Mouse (Mus musculus) limb, embryonic 15.5 days (tissue): Measurements from ENCODE around the gene Ramp2. TPM values are rescaled to one million over a fixed set of nuclear protein-coding genes. Genes with fewer than 3 reads are reported as not detected.

ENCODE experiments used
- ATAC-seq: fragments of 200-750 bp; cut with Nextera tagmentation; 2 replicates; pipeline ENCODE4 v1.8.0; 2017; ENCODE audit warnings: low read depth, moderate TSS enrichment; ENCODE audit not compliant: insufficient number of reproducible peaks, low FRiP score, low TSS enrichment
- H3K27ac ChIP-seq: fragments of 300-500 bp; sonication (generic); 2 replicates; pipeline ENCODE4 v1.5.1; 2015; ENCODE audit warnings: moderate library complexity, mild to moderate bottlenecking, inconsistent platforms
- H3K27me3 ChIP-seq: fragments of 300-500 bp; sonication (generic); 2 replicates; pipeline ENCODE4 v1.6.1; 2015; ENCODE audit warnings: inconsistent platforms
- H3K36me3 ChIP-seq: fragments of 300-500 bp; sonication (generic); 2 replicates; pipeline ENCODE4 v1.6.1; 2015; ENCODE audit warnings: inconsistent platforms
- H3K4me1 ChIP-seq: fragments of 300-500 bp; sonication (generic); 2 replicates; pipeline ENCODE4 v1.6.1; 2015; ENCODE audit warnings: inconsistent platforms
- H3K4me2 ChIP-seq: fragments of 300-500 bp; sonication (generic); 2 replicates; pipeline ENCODE4 v1.6.1; 2015; ENCODE audit warnings: mild to moderate bottlenecking, inconsistent platforms
- H3K4me3 ChIP-seq: fragments of 300-500 bp; sonication (generic); 2 replicates; pipeline ENCODE4 v1.5.1; 2015; ENCODE audit warnings: mild to moderate bottlenecking, inconsistent platforms
- H3K9ac ChIP-seq: fragments of 300-500 bp; sonication (generic); 2 replicates; pipeline ENCODE4 v1.6.1; 2015; ENCODE audit warnings: inconsistent platforms
- H3K9me3 ChIP-seq: fragments of 300-500 bp; sonication (generic); 2 replicates; pipeline ENCODE4 v1.6.1; 2016; ENCODE audit warnings: inconsistent platforms
- WGBS: fragments of 180-500 bp; shearing (Covaris S2); methylation state at CpG from one replicate; pipeline ENCODE4 v1.1.7; 2015; 5-methylcytosine and 5-hydroxymethylcytosine counted together
- polyA plus RNA-seq: library from polyadenylated mRNA; unstranded; fragments of >200 nt; fragmentation: Nextera tagmentation; extraction: Ambion mirVana; gene quantifications from 2 replicates; pipeline ENCODE4 v1.2.1, GENCODE M21; 2015

Ramp2 gene
- polyA plus RNA-seq, 1 experiment from 2014 or later: 99.6 TPM

DNA sequence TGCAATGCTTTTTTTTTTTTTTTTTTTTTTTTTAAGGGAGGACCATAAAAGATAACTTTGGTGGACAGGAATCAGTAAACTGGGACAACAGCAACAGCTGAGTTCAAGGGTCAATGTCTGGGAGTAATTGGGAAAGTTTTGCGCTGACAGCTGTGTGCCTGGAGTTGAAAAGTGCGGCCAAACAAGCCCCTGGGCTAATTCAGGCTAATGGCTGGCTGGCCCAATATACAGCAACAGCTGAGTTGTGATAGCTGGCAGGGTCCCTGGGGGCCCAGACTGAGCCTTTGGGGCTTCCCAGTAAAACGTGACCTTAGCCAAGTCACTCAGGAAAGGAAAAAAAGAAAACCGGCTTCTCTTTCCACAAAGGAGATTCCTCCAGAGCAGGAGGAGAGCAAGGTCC, 757 bp upstream of the Ramp2 start:
- Histone ChIP-seq H3K4me2 (no peak overlapping the region), H3K9ac (no peak overlapping the region), H3K36me3 (no peaks in the 10 kb centered on the region), H3K4me3 (no peak overlapping the region), H3K4me1 (peaks cover 33% of the 10 kb centered on the region), H3K27me3 (peaks cover 12% of the 10 kb centered on the region), H3K9me3 (no peaks in the 10 kb centered on the region), H3K27ac (no peak overlapping the region)
- WGBS: 3% methylated on average over 4 of the region's 4 CpGs
- no peak for ATAC-seq

DNA sequence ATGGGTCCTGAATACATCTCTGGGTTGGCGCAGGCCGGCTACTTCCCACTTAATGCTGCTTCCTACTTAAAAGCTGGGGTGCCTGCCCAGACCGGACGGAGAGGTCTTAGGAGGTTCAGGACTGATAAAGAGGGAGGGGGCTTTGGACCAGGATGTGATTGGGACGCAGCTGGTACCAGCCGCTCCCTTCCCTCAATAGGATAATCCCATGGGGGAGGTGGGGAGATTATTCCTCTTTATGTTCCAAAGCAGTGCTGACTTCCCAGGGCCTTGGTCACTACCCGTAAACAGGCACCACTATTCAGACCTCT, 829 bp downstream of the Ramp2 start:
- Histone ChIP-seq H3K36me3 (no peaks in the 10 kb centered on the region), H3K4me2 (peak overlapping the region; percentile 96), H3K9ac (peak overlapping the region; percentile 67), H3K9me3 (no peaks in the 10 kb centered on the region), H3K4me3 (peak overlapping the region; percentile 64), H3K27ac (0 out of 2 replicates have a peak overlapping the region, but pooled peaks have one; percentile 82), H3K4me1 (peaks cover 33% of the 10 kb centered on the region), H3K27me3 (peaks cover 12% of the 10 kb centered on the region)
- no peak; the same call in 1 of the 2 replicates for ATAC-seq
- WGBS: 6% methylated on average over 7 of the region's 7 CpGs

DNA sequence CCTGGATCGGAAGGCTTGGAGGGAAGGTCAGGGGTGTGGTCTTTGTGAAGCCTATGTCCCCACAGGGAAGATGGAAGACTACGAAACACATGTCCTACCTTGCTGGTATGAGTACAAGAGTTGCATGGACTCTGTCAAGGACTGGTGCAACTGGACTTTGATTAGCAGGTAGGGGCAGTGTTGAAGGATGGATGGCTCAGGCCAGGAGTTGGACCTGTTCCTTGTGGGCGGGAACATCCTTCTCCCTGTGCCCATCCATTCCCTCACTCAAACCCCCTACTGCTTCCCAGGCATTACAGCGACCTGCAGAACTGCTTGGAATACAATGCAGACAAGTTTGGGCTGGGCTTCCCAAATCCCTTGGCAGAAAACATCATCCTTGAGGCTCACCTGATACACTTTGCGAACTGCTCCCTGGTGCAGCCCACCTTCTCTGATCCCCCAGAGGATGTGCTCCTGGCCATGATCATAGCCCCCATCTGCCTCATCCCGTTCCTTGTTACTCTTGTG, 1.7 kb downstream of the Ramp2 start:
- peak overlapping the region; percentile 64; the same call in 1 of the 2 replicates for H3K4me3 ChIP-seq
- ATAC-seq: no peak
- no peak overlapping the region for H3K9ac ChIP-seq

DNA sequence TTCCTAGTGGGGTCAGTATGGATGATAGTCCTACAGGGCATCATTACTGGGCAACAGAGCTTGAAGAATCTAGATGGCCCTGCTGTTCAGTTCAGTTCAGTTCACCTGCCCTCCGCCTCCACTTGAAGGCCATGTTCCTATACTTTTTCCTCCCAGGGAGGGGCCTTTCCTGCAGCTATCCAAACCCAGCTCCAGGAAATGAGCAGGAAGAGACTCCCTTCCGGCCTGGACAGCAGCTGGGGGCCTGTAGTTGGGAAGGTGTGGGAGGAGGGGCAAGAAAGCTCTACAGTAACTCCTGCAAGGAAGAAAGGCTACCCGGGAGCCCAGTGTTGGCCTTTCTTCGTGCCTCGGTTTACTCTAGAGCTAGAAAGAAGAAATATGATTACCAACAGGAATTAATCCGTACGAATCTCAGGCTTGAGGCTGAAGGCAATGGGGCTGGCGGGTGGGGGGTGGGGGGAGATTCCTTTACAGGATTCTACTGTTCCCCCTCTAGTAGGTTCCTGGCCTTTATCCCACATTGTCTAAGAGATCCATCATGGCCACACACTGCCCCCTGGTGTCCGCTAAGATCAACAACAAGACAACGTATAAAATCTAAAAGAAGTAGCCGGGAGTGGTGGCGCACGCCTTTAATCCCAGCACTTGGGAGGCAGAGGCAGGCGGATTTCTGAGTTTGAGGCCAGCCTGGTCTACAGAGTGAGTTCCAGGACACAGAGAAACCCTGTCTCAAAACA, 2.6 kb downstream of the Ramp2 start:
- H3K27me3 ChIP-seq: peaks cover 12% of the 10 kb centered on the region
- H3K4me2 ChIP-seq: no peak overlapping the region
- no peaks in the 10 kb centered on the region for H3K9me3 ChIP-seq
- no peak overlapping the region for H3K4me3 ChIP-seq
- H3K36me3 ChIP-seq: no peaks in the 10 kb centered on the region
- H3K9ac ChIP-seq: no peak overlapping the region
- 25% methylated on average over 14 of the region's 14 CpGs for WGBS
- ATAC-seq: no peak
- H3K27ac ChIP-seq: no peak overlapping the region
- H3K4me1 ChIP-seq: peaks cover 36% of the 10 kb centered on the region

More for the DNA sequence above, 1.7 kb downstream of the Ramp2 start:
- no peaks in the 10 kb centered on the region for H3K36me3 ChIP-seq
- peaks cover 12% of the 10 kb centered on the region for H3K27me3 ChIP-seq
- H3K9me3 ChIP-seq: no peaks in the 10 kb centered on the region
- H3K27ac ChIP-seq: no peak overlapping the region
- 79% methylated on average over 6 of the region's 6 CpGs for WGBS
- H3K4me2 ChIP-seq: peak overlapping the region; percentile 96; the same call in 1 of the 2 replicates
- peaks cover 33% of the 10 kb centered on the region for H3K4me1 ChIP-seq

DNA sequence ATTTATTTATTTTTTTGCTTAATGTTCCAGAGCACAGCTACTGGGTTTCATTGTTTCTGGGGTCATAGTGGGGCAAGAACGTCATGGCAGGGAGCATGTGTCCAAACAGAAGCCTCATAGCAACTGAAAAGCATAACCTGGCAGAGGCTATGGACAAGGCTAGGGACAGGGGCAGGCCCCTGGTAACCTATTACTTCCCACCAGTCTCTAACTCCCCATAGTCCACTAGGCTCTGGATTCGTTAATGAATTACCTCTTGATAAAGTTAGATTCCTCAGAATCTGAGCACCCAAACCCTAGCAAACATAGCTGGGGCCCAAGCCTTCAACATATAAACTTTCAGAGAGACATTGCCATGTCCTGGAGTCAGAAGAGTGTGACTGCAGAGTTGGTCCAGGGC, 5.2 kb downstream of the Ramp2 start:
- ATAC-seq: no peak
- no peak overlapping the region for H3K9ac ChIP-seq
- H3K36me3 ChIP-seq: peaks cover 3% of the 10 kb centered on the region; the same call in 1 of the 2 replicates
- H3K4me3 ChIP-seq: no peak overlapping the region
- H3K27ac ChIP-seq: no peak overlapping the region
- no peaks in the 10 kb centered on the region for H3K9me3 ChIP-seq
- 74% methylated on average over 2 of the region's 2 CpGs for WGBS
- H3K4me1 ChIP-seq: peaks cover 33% of the 10 kb centered on the region
- peaks cover 9% of the 10 kb centered on the region for H3K27me3 ChIP-seq
- no peak overlapping the region for H3K4me2 ChIP-seq

DNA sequence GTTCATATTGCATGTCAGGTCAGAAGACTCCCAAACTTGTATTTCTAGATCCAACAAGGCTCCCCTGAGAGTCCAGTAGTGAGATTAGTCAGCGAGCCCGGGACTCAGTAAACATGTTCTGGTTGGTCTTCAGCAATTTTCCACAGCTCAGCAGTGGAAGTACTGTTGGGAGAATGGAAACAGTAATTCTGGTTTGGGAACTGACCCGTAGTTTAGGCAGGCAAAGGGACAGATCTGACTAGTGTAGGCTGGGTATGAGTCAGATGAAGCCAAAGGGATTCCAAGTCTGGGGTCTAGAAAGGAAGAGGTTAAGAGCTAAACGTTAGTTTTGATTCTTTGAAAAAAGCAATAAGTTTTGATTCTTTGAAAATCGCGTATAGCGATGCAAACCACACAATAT, 7.1 kb downstream of the Ramp2 start:
- peaks cover under 1% of the 10 kb centered on the region; the same call in 1 of the 2 replicates for H3K27me3 ChIP-seq
- H3K36me3 ChIP-seq: peaks cover 11% of the 10 kb centered on the region; the same call in 1 of the 2 replicates
- peak overlapping the region; percentile 68 for H3K4me3 ChIP-seq
- H3K9ac ChIP-seq: peak overlapping the region; percentile 15
- no peaks in the 10 kb centered on the region for H3K9me3 ChIP-seq
- ATAC-seq: no peak
- peak overlapping the region; percentile 85 for H3K4me2 ChIP-seq
- 7% methylated on average over 7 of the region's 7 CpGs for WGBS
- H3K27ac ChIP-seq: peak overlapping the region; percentile 92
- peaks cover 18% of the 10 kb centered on the region for H3K4me1 ChIP-seq

DNA sequence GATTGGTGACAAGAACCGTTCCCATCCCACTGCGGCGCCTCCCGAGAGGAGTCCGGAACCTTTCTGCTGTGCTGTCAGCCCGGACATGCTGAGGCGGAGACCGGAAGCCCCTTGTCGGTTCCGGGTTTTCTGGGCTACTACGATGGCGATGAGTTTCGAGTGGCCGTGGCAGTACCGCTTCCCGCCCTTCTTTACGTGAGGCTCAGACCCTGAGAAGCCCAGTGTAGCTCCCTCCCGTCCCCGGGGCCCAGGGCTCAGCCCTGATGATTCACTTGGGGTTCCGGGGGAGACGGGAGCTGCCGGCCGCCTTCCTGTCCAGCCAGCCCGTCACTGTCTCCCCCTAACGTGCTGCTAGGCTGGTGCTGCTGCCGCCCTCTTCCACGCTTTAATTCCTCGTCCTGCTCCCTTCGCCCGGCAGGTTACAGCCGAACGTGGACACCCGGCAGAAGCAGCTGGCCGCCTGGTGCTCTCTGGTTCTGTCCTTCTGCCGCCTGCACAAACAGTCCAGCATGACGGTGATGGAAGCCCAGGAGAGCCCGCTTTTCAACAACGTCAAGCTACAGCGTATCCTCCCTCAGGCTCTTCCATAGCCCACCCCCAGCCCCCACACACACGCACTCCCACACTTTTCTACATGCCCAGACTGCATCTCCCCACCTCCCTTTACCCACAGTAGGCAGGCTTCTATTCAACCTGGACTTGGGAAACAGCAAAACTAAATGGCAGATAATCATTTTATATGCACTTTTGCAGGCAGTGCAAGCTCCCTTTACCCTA, 8.0 kb downstream of the Ramp2 start, which contains the start of gene Vps25:
Gene Vps25, plus strand, starts transcription at position 95 of the 777 bp plus-strand sequence.
- no peaks in the 10 kb centered on the region for H3K9me3 ChIP-seq
- peak within 1 kb of the TSS; percentile 68 for H3K4me3 ChIP-seq
- WGBS: under 1% methylated on average over 40 of the region's 40 CpGs
- peaks cover 18% of the 10 kb centered on the region; the same call in 1 of the 2 replicates for H3K36me3 ChIP-seq
- peak within 1 kb of the TSS; percentile 92 for H3K27ac ChIP-seq
- peak within 1 kb of the TSS; percentile 85 for H3K4me2 ChIP-seq
- no peaks in the 10 kb centered on the region for H3K27me3 ChIP-seq
- ATAC-seq: peak; percentile 66
- peak within 1 kb of the TSS; percentile 65 for H3K9ac ChIP-seq
- peaks cover 20% of the 10 kb centered on the region for H3K4me1 ChIP-seq

DNA sequence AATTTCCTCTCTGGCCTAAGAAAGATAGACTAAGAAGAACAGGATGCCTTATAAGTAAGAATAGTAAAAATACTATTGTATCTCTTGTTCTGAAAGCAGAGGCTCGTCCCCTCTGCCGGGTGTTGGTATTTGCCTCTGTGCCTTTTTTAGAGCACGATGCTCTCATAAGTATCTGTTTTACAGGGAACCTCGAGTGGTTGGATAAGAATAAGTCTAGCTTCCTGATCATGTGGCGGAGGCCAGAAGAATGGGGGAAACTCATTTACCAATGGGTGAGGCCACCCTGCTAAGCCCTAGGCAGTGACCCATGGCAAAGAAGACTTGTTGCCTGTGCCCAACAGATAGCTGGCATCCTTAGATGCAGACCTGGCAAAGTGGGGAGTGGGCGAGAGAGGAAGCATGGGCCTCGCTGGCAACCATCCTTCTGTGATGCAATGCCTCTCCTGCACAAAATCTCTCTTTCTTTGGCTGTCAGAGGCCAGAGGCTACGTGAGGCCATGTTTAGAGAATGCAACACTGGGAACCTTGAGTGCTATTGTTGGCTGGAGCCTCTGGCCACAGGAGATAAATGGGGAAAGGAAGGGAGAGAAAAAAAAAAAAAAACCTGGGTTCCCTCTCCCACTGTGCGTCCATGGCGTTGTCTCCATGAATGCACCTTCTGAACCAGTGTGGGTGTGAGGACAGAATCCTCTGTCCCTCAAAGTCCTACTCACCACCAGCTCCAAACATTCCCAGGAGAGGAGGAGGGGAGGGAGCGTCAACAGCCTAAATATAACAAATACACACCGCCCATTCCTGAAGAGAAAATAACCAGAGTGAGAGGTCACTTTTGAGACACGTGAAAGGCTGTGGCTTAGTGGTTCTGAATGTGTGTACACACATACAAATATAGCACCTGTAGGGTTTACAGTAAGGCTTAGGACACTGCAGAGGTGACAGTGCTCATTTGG, 10.3 kb downstream of the Ramp2 start:
- WGBS: 90% methylated on average over 13 of the region's 13 CpGs

DNA sequence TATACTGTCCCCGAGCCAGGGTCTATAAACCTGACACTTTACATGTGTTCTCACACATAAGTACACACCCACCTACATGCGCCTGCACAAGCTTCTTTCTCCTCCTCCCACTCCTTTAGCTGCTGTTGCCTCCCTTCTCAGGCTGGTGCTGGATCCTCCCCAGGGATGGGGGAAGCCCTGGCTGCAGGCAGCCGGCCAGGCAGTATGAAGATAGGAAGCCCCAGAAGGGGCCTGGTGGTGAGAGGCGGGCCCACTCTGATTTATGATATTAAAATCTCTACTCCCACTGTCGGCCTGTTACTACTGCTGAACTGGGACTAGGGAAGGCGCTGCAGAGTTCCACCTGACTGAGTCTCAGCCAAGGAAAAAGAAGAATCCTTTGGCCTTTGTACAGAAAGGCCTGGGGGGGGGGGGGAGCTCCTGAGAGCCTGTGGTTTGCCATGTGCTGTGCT, 13.5 kb downstream of the Ramp2 start:
- no peaks in the 10 kb centered on the region for H3K9me3 ChIP-seq
- H3K27me3 ChIP-seq: peaks cover 25% of the 10 kb centered on the region
- 0 out of 2 replicates have a peak, but pooled peaks have one; percentile 0 for ATAC-seq
- H3K27ac ChIP-seq: peak overlapping the region; percentile 77
- H3K36me3 ChIP-seq: peaks cover 19% of the 10 kb centered on the region; the same call in 1 of the 2 replicates
- 16% methylated on average over 6 of the region's 6 CpGs for WGBS
- peak overlapping the region; percentile 97 for H3K4me2 ChIP-seq
- no peak overlapping the region for H3K9ac ChIP-seq
- H3K4me1 ChIP-seq: peaks cover 58% of the 10 kb centered on the region
- peak overlapping the region; percentile 58; the same call in 1 of the 2 replicates for H3K4me3 ChIP-seq

More for the DNA sequence above, 10.3 kb downstream of the Ramp2 start:
- Histone ChIP-seq H3K9me3 (no peaks in the 10 kb centered on the region), H3K4me2 (no peak overlapping the region), H3K27ac (no peak overlapping the region), H3K4me3 (no peak overlapping the region), H3K27me3 (no peaks in the 10 kb centered on the region), H3K9ac (no peak overlapping the region), H3K4me1 (peaks cover 43% of the 10 kb centered on the region), H3K36me3 (peaks cover 19% of the 10 kb centered on the region; the same call in 1 of the 2 replicates)
- ATAC-seq: no peak

DNA sequence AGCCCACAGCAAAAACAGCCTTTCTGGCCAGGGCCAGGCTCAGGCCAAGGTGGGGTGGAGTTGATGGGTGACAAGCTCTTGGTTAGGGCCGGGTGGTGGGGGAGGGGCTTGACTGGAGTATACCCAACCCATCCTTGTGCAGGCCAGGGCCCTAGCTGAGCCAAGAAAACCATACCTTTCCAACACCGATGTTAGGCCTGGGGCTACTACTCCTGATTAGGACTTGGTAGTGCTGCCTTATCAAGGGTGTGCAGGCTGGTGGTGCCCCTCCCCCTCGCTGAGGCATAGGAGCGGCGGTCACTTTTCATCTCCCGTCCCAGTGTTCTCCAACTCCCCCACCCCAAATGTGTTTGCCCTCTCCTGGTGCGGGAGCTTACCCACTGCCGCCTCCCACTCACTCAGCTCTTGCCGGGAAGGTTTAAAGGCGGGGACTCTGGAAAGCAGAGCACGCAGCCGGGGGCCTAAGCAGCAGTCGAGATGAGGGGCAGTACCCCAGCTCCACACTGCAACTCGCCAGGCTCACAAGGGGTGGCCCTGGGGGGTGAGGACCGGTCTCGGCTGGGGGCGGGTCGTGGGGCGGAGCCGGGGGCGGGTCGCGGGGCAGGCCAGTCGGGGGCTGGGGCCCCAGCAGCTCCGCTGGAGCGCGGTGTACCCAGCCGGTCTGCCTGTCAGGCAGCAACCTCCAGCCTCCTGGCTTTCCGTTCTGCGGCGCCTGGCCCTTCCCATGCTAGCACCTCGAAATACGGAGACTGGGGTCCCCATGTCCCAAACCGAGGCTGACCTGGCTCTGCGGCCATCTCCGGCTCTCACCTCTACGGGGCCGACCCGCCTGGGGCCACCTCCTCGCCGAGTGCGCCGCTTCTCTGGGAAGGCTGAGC, 14.4 kb downstream of the Ramp2 start, which contains the start of gene Wnk4:
Gene Wnk4, plus strand, starts transcription at position 620 of the 878 bp plus-strand sequence.
- 0% methylated on average over 43 of the region's 43 CpGs for WGBS
- Histone ChIP-seq H3K4me2 (peak within 1 kb of the TSS; percentile 97), H3K4me3 (peak within 1 kb of the TSS; percentile 58), H3K27me3 (peaks cover 31% of the 10 kb centered on the region), H3K36me3 (peaks cover 19% of the 10 kb centered on the region; the same call in 1 of the 2 replicates), H3K27ac (peak within 1 kb of the TSS; percentile 77), H3K4me1 (peaks cover 58% of the 10 kb centered on the region), H3K9ac (peak within 1 kb of the TSS; percentile 61), H3K9me3 (no peaks in the 10 kb centered on the region)
- ATAC-seq: peak; percentile 79
